In genomic region chr19:6069851-6070250, GRCm38 (mm10) we compare ENCODE assay signal across 21 mouse cellular contexts. TPM values are rescaled to one million over a fixed set of nuclear protein-coding genes. Genes with fewer than 3 reads are reported as not detected.
"Had no signal": no experiment of that assay in that cellular context is flagged by ENCODE, and none has a peak within 500 bp of the region (broad histone marks: within the 10 kb centered on the region; RNA-seq: fewer than 3 reads in every experiment).

No protein-coding gene starts in this region.

- H3K27me3 ChIP-seq: lung, embryonic 15.5 days; midbrain, embryonic 13.5 days; midbrain, embryonic 15.5 days; neural tube, embryonic 12.5 days; stomach, embryonic 15.5 days had no signal

- ATAC-seq: liver, postnatal 0 days; lung, postnatal 0 days; midbrain, embryonic 13.5 days; midbrain, embryonic 15.5 days had no signal

- H3K9me3 ChIP-seq: lung, embryonic 15.5 days; midbrain, embryonic 13.5 days; midbrain, embryonic 15.5 days; neural tube, embryonic 12.5 days; stomach, embryonic 15.5 days had no signal

- H3K27ac ChIP-seq: lung, embryonic 15.5 days; macrophage; midbrain, embryonic 13.5 days; midbrain, embryonic 15.5 days; neural tube, embryonic 12.5 days; stomach, embryonic 15.5 days; stomach, postnatal 0 days had no signal

- H3K4me3 ChIP-seq: lung, embryonic 15.5 days; midbrain, embryonic 13.5 days; midbrain, embryonic 15.5 days; neural tube, embryonic 12.5 days; stomach, embryonic 15.5 days had no signal

- DNase-seq: liver, postnatal 0 days; lung, adult 2 months; lung, postnatal 14 days; lung, postnatal 36 days; right cerebral cortex, postnatal 14 days; thymus, adult 2 months; thymus, postnatal 25 days had no signal

RNA-seq across cellular contexts. Expression of gene Tmem262, which starts 10.0 kb away (rescaled TPM):
- total RNA-seq: megakaryocyte progenitor cell, adult 5-6 weeks; midbrain, postnatal 0 days; monocyte, adult 5-6 weeks had no signal
- polyA plus RNA-seq: liver, postnatal 0 days; lung, adult 2 months; lung, embryonic 15.5 days; lung, postnatal 0 days; macrophage; midbrain, embryonic 11.5 days; midbrain, embryonic 13.5 days; midbrain, embryonic 15.5 days; midbrain, postnatal 0 days; neural tube, embryonic 12.5 days; stomach, embryonic 15.5 days; stomach, postnatal 0 days had no signal

RNA-seq across cellular contexts. Expression of gene Gm28374, which starts 12.2 kb away (rescaled TPM):
- total RNA-seq: megakaryocyte progenitor cell, adult 5-6 weeks; midbrain, postnatal 0 days; monocyte, adult 5-6 weeks; neutrophil, adult 5-6 weeks had no signal
- polyA plus RNA-seq: spleen, adult 2 months had no signal
